Mouse (Mus musculus): Measurements from ENCODE around the gene Sema4c.
A peak's percentile ranks its signal among the peaks of the same experiment; 100 is the strongest.

Sema4c gene

DNA sequence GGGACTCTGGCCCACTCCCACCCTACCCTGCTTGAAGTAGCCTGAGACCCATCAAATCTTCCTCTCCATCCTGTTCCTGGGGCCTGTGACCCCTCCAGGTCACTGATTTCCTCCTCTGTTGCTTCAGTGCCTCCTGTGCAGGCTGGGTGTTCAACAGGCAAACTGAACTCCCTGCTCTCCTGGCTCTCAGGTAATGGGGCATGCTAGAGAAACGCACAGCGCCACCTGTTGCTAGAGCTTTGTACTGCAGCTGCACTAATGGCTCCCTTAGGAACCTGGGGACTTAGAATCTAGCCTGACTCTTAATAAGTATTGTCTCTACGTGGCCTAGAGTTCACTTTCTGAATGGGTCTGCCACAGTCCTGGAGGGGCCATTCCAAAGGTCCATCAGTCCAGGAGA, 56.9 kb downstream of the Sema4c start:
- peak; percentile 71 for DNase-seq (ENCODE audit: low spot score)
